Mouse (Mus musculus) MEL (cell line): ENCODE data around the gene Otop3. TPM values are rescaled to one million over a fixed set of nuclear protein-coding genes. Genes with fewer than 3 reads are reported as not detected.

ENCODE experiments used
- DNase-seq: peaks from one replicate; pipeline ENCODE4 v3.0.0; 2011; ENCODE audit warnings: low read depth, low spot score
- H3K27ac ChIP-seq: 2 replicates; pipeline ENCODE4 v1.5.1; 2012; ENCODE audit warnings: low read depth, mild to moderate bottlenecking, control low read depth, low read length, moderate library complexity; ENCODE audit not compliant: control insufficient read depth
- H3K27me3 ChIP-seq, 2 experiments: fragments of 150-350 bp in 1 of 2; sonication (generic) in 1 of 2; 2 replicates each; pipeline ENCODE4 v1.6.1; 2012; ENCODE audit warnings: low read length in 2 of 2, mild to moderate bottlenecking in 2 of 2, improper control_type of control experiment in 1 of 2, moderate library complexity in 1 of 2; ENCODE audit not compliant: insufficient read depth in 2 of 2, control insufficient read depth in 1 of 2
- H3K36me3 ChIP-seq, 2 experiments: 2 replicates each; pipeline ENCODE4 v1.6.1; 2012 to 2014; ENCODE audit warnings: low read length in 2 of 2, improper control_type of control experiment in 1 of 2, inconsistent platforms in 1 of 2, mild to moderate bottlenecking in 1 of 2; ENCODE audit not compliant: insufficient read depth in 2 of 2, control insufficient read depth in 1 of 2
- H3K4me1 ChIP-seq, 2 experiments: fragments of 150-350 bp in 1 of 2; sonication (generic) in 1 of 2; 2 replicates each; pipeline ENCODE4 v1.6.1; 2012; ENCODE audit warnings: low read length in 2 of 2, improper control_type of control experiment in 1 of 2, mild to moderate bottlenecking in 1 of 2; ENCODE audit not compliant: insufficient read depth in 2 of 2, control insufficient read depth in 1 of 2
- H3K4me3 ChIP-seq, 2 experiments: fragments of 150-350 bp in 1 of 2; sonication (generic) in 1 of 2; 2 replicates each; pipeline ENCODE4 v1.5.1; 2012; ENCODE audit warnings: low read depth in 2 of 2, low read length in 2 of 2, mild to moderate bottlenecking in 2 of 2, moderate library complexity in 2 of 2, control low read depth in 1 of 2, improper control_type of control experiment in 1 of 2; ENCODE audit not compliant: control insufficient read depth in 1 of 2, insufficient read depth in 1 of 2
- H3K79me2 ChIP-seq: 2 replicates; pipeline ENCODE4 v1.6.1; 2012; ENCODE audit warnings: mild to moderate bottlenecking, low read length, moderate library complexity; ENCODE audit not compliant: control insufficient read depth, poor library complexity, insufficient read depth
- H3K9ac ChIP-seq: 2 replicates; pipeline ENCODE4 v1.6.1; 2012; ENCODE audit warnings: low read depth, mild to moderate bottlenecking, control low read depth, low read length, moderate library complexity; ENCODE audit not compliant: control insufficient read depth, poor library complexity, severe bottlenecking
- H3K9me3 ChIP-seq: fragments of 150-350 bp; sonication (generic); replicated peaks from 2 replicates; pipeline ENCODE4 v1.6.1; 2012; ENCODE audit warnings: mild to moderate bottlenecking, low read length, improper control_type of control experiment, moderate library complexity; ENCODE audit not compliant: insufficient read depth
- BHLHE40 ChIP-seq: IDR thresholded peaks from 2 replicates; pipeline ENCODE4 v1.6.1; 2012; ENCODE audit warnings: low read depth, mild to moderate bottlenecking, inconsistent platforms, low read length, improper control_type of control experiment, borderline replicate concordance
- ELF1 ChIP-seq: IDR thresholded peaks from 2 replicates; pipeline ENCODE4 v1.6.1; 2014; ENCODE audit warnings: low read depth, mild to moderate bottlenecking, inconsistent platforms, low read length, improper control_type of control experiment, moderate library complexity
- EP300 ChIP-seq, 2 experiments: IDR thresholded peaks; 2 replicates each; pipeline ENCODE4 v1.6.1; 2011; ENCODE audit warnings: improper control_type of control experiment in 2 of 2, low read length in 2 of 2, low read depth in 1 of 2, mild to moderate bottlenecking in 1 of 2
- ETS1 ChIP-seq: IDR thresholded peaks from 2 replicates; pipeline ENCODE4 v1.6.1; 2012; ENCODE audit warnings: low read depth, mild to moderate bottlenecking, inconsistent platforms, low read length, improper control_type of control experiment, moderate library complexity
- GABPA ChIP-seq: IDR thresholded peaks from 2 replicates; pipeline ENCODE4 v1.6.1; 2012; ENCODE audit warnings: low read depth, mild to moderate bottlenecking, inconsistent platforms, low read length, improper control_type of control experiment, moderate library complexity
- GATA1 ChIP-seq: IDR thresholded peaks from 2 replicates; pipeline ENCODE4 v1.6.1; 2011; ENCODE audit warnings: low read depth, low read length, improper control_type of control experiment
- JUND ChIP-seq: IDR thresholded peaks from 2 replicates; pipeline ENCODE4 v1.6.1; 2011; ENCODE audit warnings: low read depth, mild to moderate bottlenecking, improper control_type of control experiment, low read length
- KAT2A ChIP-seq: conservative IDR thresholded peaks from 2 replicates; pipeline ENCODE4 v1.6.1; 2012; ENCODE audit warnings: low read depth, low read length, improper control_type of control experiment, inconsistent platforms
- MEF2A ChIP-seq: IDR thresholded peaks from 2 replicates; pipeline ENCODE4 v1.6.1; 2014; ENCODE audit warnings: low read depth, mild to moderate bottlenecking, inconsistent platforms, low read length, improper control_type of control experiment; ENCODE audit not compliant: poor library complexity, insufficient replicate concordance, severe bottlenecking; ENCODE audit errors: extremely low read depth
- MXI1 ChIP-seq: IDR thresholded peaks from 2 replicates; pipeline ENCODE4 v1.6.1; 2011; ENCODE audit warnings: mild to moderate bottlenecking, low read depth, low read length, improper control_type of control experiment
- MYC ChIP-seq: IDR thresholded peaks from 2 replicates; pipeline ENCODE4 v1.6.1; 2011; ENCODE audit warnings: low read depth, mild to moderate bottlenecking, low read length, improper control_type of control experiment, moderate library complexity
- NRF1 ChIP-seq: IDR thresholded peaks from 2 replicates; pipeline ENCODE4 v1.6.1; 2014; ENCODE audit warnings: low read depth, mild to moderate bottlenecking, inconsistent platforms, low read length, improper control_type of control experiment, moderate library complexity; ENCODE audit not compliant: poor library complexity, insufficient read depth, severe bottlenecking
- POLR2A ChIP-seq, 2 experiments: IDR thresholded peaks; 2 replicates each; pipeline ENCODE4 v1.6.1; 2011 to 2012; ENCODE audit warnings: low read length in 2 of 2, mild to moderate bottlenecking in 2 of 2, control low read depth in 1 of 2, improper control_type of control experiment in 1 of 2, low read depth in 1 of 2, moderate library complexity in 1 of 2; ENCODE audit not compliant: control insufficient read depth in 1 of 2, insufficient read depth in 1 of 2, poor library complexity in 1 of 2
- POLR2AphosphoS2 ChIP-seq: IDR thresholded peaks from 2 replicates; pipeline ENCODE4 v1.6.1; 2011; ENCODE audit warnings: low read length, improper control_type of control experiment
- RAD21 ChIP-seq: IDR thresholded peaks from 2 replicates; pipeline ENCODE4 v1.6.1; 2011; ENCODE audit warnings: mild to moderate bottlenecking, low read depth, low read length, improper control_type of control experiment
- RCOR1 ChIP-seq: IDR thresholded peaks from 2 replicates; pipeline ENCODE4 v1.6.1; 2012; ENCODE audit warnings: low read depth, mild to moderate bottlenecking, inconsistent platforms, low read length, improper control_type of control experiment
- TAL1 ChIP-seq: IDR thresholded peaks from 2 replicates; pipeline ENCODE4 v1.6.1; 2012; ENCODE audit warnings: mild to moderate bottlenecking, inconsistent platforms, low read length, moderate library complexity, mixed read lengths
- TBP ChIP-seq: IDR thresholded peaks from 2 replicates; pipeline ENCODE4 v1.8.0; 2011; ENCODE audit warnings: low read depth, low read length, improper control_type of control experiment
- TCF12 ChIP-seq: IDR thresholded peaks from 2 replicates; pipeline ENCODE4 v1.6.1; 2014; ENCODE audit warnings: low read depth, mild to moderate bottlenecking, inconsistent platforms, low read length, improper control_type of control experiment, moderate library complexity
- ZC3H11A ChIP-seq: IDR thresholded peaks from 2 replicates; pipeline ENCODE4 v1.6.1; 2012; ENCODE audit warnings: low read depth, mild to moderate bottlenecking, inconsistent platforms, low read length, improper control_type of control experiment
- ZKSCAN1 ChIP-seq: IDR thresholded peaks from 2 replicates; pipeline ENCODE4 v1.6.1; 2012; ENCODE audit warnings: low read depth, mild to moderate bottlenecking, inconsistent platforms, low read length, improper control_type of control experiment, moderate library complexity
- ZMIZ1 ChIP-seq: IDR thresholded peaks from 2 replicates; pipeline ENCODE4 v1.6.1; 2012; ENCODE audit warnings: low read depth, mild to moderate bottlenecking, inconsistent platforms, low read length, improper control_type of control experiment, moderate library complexity
- polyA plus RNA-seq, 2 experiments: library from polyadenylated mRNA; stranded (reverse) in 1 of 2; unstranded in 1 of 2; fragments of >175 nt in 1 of 2; fragments of >200 nt in 1 of 2; gene quantifications; 2 replicates each; pipeline versions ENCODE4 v1.2.1 to v1.2.4; 2012; ENCODE audit warnings: low replicate concordance in 2 of 2, low read depth in 1 of 2; ENCODE audit not compliant: insufficient read length in 2 of 2, insufficient read depth in 1 of 2, missing spikeins in 1 of 2
- total RNA-seq: library from RNA; depleted of rRNA; stranded (reverse); fragments of 300-350 nt; gene quantifications from 2 replicates; pipeline ENCODE4 v1.2.3, GENCODE M21; 2012; rRNA removed

Gene Otop3
- not detected in 2 replicates for total RNA-seq
- not detected for polyA plus RNA-seq

- no peak for DNase-seq
- H3K27me3 ChIP-seq: peaks cover 6 to 7% of the 10 kb centered on the region in 2 experiments
- 0 out of 4 replicates have a peak, but pooled peaks cover 0 to 4% of the 10 kb centered on the region in 2 experiments for H3K4me1 ChIP-seq
- TF ChIP-seq POLR2AphosphoS2: no peak
- TF ChIP-seq RCOR1: no peak
- TF ChIP-seq MXI1: no peak
- no peak for TF ChIP-seq POLR2A (IDR thresholded peaks at IDR 0.05; ENCODE audit: control insufficient read depth in 1 of 2, insufficient read depth in 1 of 2, low read depth in 1 of 2, low read length in 2 of 2, poor library complexity in 1 of 2)
- no peak for TF ChIP-seq EP300 (IDR thresholded peaks at IDR 0.05; ENCODE audit: low read depth in 1 of 2, low read length in 2 of 2)
- TF ChIP-seq GATA1: no peak
- TF ChIP-seq TCF12: no peak
- TF ChIP-seq ELF1: no peak
- no peak for TF ChIP-seq ZC3H11A
- no peak for TF ChIP-seq BHLHE40
- no peak for TF ChIP-seq ZMIZ1
- TF ChIP-seq ZKSCAN1: no peak
- no peak for TF ChIP-seq TBP
- no peaks in the 10 kb centered on the region for H3K9me3 ChIP-seq
- no peak within 1 kb of the TSS for H3K27ac ChIP-seq
- no peak within 1 kb of the TSS for H3K9ac ChIP-seq
- no peak within 1 kb of the TSS for H3K4me3 ChIP-seq
- H3K36me3 ChIP-seq: no peaks in the 10 kb centered on the region
- no peaks in the 10 kb centered on the region for H3K79me2 ChIP-seq
Measured at GRCm38 (mm10) chr11:115334531-115334930, at the start of gene Otop3. Otop3 (plus strand) TSS chr11:115334731.

- H3K36me3 ChIP-seq: peaks cover 0 to 1% of the 10 kb centered on the region in 2 experiments; a peak in 1 of 4 replicates
- no peak overlapping the region for H3K9ac ChIP-seq
- H3K4me1 ChIP-seq: peaks cover 0 to 1% of the 10 kb centered on the region in 2 experiments; a peak in 2 of 4 replicates
- no peaks in the 10 kb centered on the region for H3K79me2 ChIP-seq
- no peaks in the 10 kb centered on the region for H3K9me3 ChIP-seq
- no peak overlapping the region for H3K27ac ChIP-seq
- no peak for DNase-seq
- TF ChIP-seq MEF2A (no peak), TCF12 (no peak), TAL1 (no peak), KAT2A (no peak), GABPA (no peak), ZC3H11A (no peak), JUND (no peak), MXI1 (no peak), RAD21 (no peak), TBP (no peak), NRF1 (no peak), MYC (no peak), ETS1 (no peak)
- H3K27me3 ChIP-seq: no peaks in the 10 kb centered on the region
- no peak overlapping the region for H3K4me3 ChIP-seq
Measured at GRCm38 (mm10) chr11:115285282-115285681, 49.2 kb upstream of the Otop3 start.
